ENCODE assay signal across 24 mouse cellular contexts in genomic region chr1:176331344-176331743, GRCm38 (mm10). TPM values are rescaled to one million over a fixed set of nuclear protein-coding genes. Genes with fewer than 3 reads are reported as not detected.
DNase-seq lines count a peak whose midpoint lies in the region; ATAC-seq and TF ChIP-seq lines count a peak whose summit lies in the region.
"Had no signal": no experiment of that assay in that cellular context is flagged by ENCODE, and none has a peak within 500 bp of the region (broad histone marks: within the 10 kb centered on the region; RNA-seq: fewer than 3 reads in every experiment).

No protein-coding gene starts in this region.

- H3K4me3 ChIP-seq in lung, embryonic 14.5 days (ENCODE audit: low read depth, low read length) = no peak overlapping the region
- H3K4me3 ChIP-seq in stomach, postnatal 0 days (ENCODE audit: low read depth, low read length) = no peak overlapping the region
- H3K4me3 ChIP-seq: embryonic facial prominence, embryonic 10.5 days; heart, adult 2 months; heart, embryonic 15.5 days; liver, embryonic 13.5 days; neural tube, embryonic 15.5 days had no signal

- H3K27me3 ChIP-seq in lung, embryonic 14.5 days (ENCODE audit: insufficient read depth, low read length) = no peaks in the 10 kb centered on the region
- no peaks in the 10 kb centered on the region for H3K27me3 ChIP-seq in stomach, postnatal 0 days (ENCODE audit: control insufficient read depth, insufficient read depth, low read length)
- H3K27me3 ChIP-seq: heart, embryonic 15.5 days; liver, embryonic 13.5 days; neural tube, embryonic 15.5 days had no signal

- no peaks in the 10 kb centered on the region for H3K9me3 ChIP-seq in lung, embryonic 14.5 days (ENCODE audit: low read depth, low read length)
- no peaks in the 10 kb centered on the region for H3K9me3 ChIP-seq in stomach, postnatal 0 days (ENCODE audit: control insufficient read depth, low read length)
- H3K9me3 ChIP-seq: embryonic facial prominence, embryonic 10.5 days; heart, embryonic 15.5 days; liver, embryonic 13.5 days; neural tube, embryonic 15.5 days had no signal

- 71% methylated on average over 3 of the region's 3 CpGs for WGBS in lung, embryonic 14.5 days
- WGBS in stomach, postnatal 0 days = 67% methylated on average over 3 of the region's 3 CpGs

- ATAC-seq in lung, embryonic 14.5 days (ENCODE audit: insufficient read depth) = no peak
- ATAC-seq in stomach, postnatal 0 days (ENCODE audit: low FRiP score, low TSS enrichment) = no peak
- ATAC-seq: lung, postnatal 0 days had no signal

- no peak overlapping the region for H3K9ac ChIP-seq in lung, embryonic 14.5 days
- H3K9ac ChIP-seq in stomach, postnatal 0 days (ENCODE audit: low read length) = no peak overlapping the region
- H3K9ac ChIP-seq: heart, embryonic 15.5 days; liver, embryonic 13.5 days; neural tube, embryonic 15.5 days had no signal

- intact Hi-C loops in heart, postnatal 36 days (cut with DNase I) = no loop called here

- H3K4me1 ChIP-seq in lung, embryonic 14.5 days (ENCODE audit: insufficient read depth) = no peaks in the 10 kb centered on the region
- H3K4me1 ChIP-seq in stomach, postnatal 0 days (replicated peaks; ENCODE audit: control insufficient read depth, insufficient read depth) = no peaks in the 10 kb centered on the region
- H3K4me1 ChIP-seq: embryonic facial prominence, embryonic 10.5 days; heart, embryonic 15.5 days; liver, embryonic 13.5 days; neural tube, embryonic 15.5 days had no signal

- peak; percentile 39 for DNase-seq in heart, adult 11 months
- no peak for DNase-seq in heart, postnatal 36 days
- no peak for DNase-seq in lung, embryonic 14.5 days
- no peak for DNase-seq in lung, postnatal 14 days
- DNase-seq in ES-CJ7 (ENCODE audit: low read depth, low spot score) = peak; percentile 53
- no peak for DNase-seq in stomach, postnatal 0 days (ENCODE audit: low spot score)
- DNase-seq in embryo, embryonic 11 days = no peak
- no peak for DNase-seq in right cerebral cortex, postnatal 25 days
- DNase-seq: cerebellum, adult 8-10 months; gastrocnemius, postnatal 10 days; heart, adult 2 months; kidney, adult 2 months; kidney, postnatal 25 days; layer of hippocampus, adult 9-11 months; liver, embryonic 13.5 days; midbrain, embryonic 14.5 days; right cerebral cortex, postnatal 14 days had no signal

- no peak for TF ChIP-seq EP300 in stomach, postnatal 0 days (optimal IDR thresholded peaks at IDR 0.05)

- peak; percentile 31; the same call in 1 of the 2 replicates for TF ChIP-seq CTCF in lung, embryonic 14.5 days (IDR thresholded peaks at IDR 0.05; ENCODE audit: low read depth)
- TF ChIP-seq CTCF in stomach, postnatal 0 days (IDR thresholded peaks at IDR 0.05; ENCODE audit: low read depth) = peak; percentile 24; the same call in 1 of the 2 replicates

- H3K36me3 ChIP-seq in lung, embryonic 14.5 days (ENCODE audit: insufficient read depth) = no peaks in the 10 kb centered on the region
- no peaks in the 10 kb centered on the region for H3K36me3 ChIP-seq in stomach, postnatal 0 days (ENCODE audit: control insufficient read depth, insufficient read depth, low read length)
- H3K36me3 ChIP-seq: embryonic facial prominence, embryonic 10.5 days; G1E; heart, embryonic 15.5 days; liver, embryonic 13.5 days; neural tube, embryonic 15.5 days had no signal

- no peak overlapping the region for H3K27ac ChIP-seq in lung, embryonic 14.5 days (ENCODE audit: low read depth)
- no peak overlapping the region for H3K27ac ChIP-seq in stomach, postnatal 0 days (replicated peaks)
- H3K27ac ChIP-seq: embryonic facial prominence, embryonic 10.5 days; heart, adult 2 months; heart, embryonic 15.5 days; liver, embryonic 13.5 days; neural tube, embryonic 15.5 days had no signal

- no peak overlapping the region for H3K4me2 ChIP-seq in lung, embryonic 14.5 days
- no peak overlapping the region for H3K4me2 ChIP-seq in stomach, postnatal 0 days (replicated peaks; ENCODE audit: low read depth)
- H3K4me2 ChIP-seq: heart, embryonic 15.5 days; liver, embryonic 13.5 days; neural tube, embryonic 15.5 days had no signal

RNA-seq across cellular contexts. Expression of gene Pld5, which starts 56.2 kb away (rescaled TPM):
- total RNA-seq in heart, postnatal 36 days (2021) = under 1 TPM in 1 of 2 experiments, not detected in 1; 0.17 TPM
- 0.26 and 0.30 TPM in 2 replicates for polyA plus RNA-seq in lung, embryonic 14.5 days (2014; fragmentation: Nextera tagmentation; extraction: Ambion mirVana)
- 0.13 and 0.17 TPM in 2 replicates for polyA plus RNA-seq in stomach, postnatal 0 days (2015; fragmentation: Nextera tagmentation; extraction: Ambion mirVana)
- total RNA-seq: hematopoietic stem cell, adult 5-6 weeks; megakaryocyte, adult 5-6 weeks had no signal
- polyA plus RNA-seq: G1E; kidney, adult 2 months had no signal

Comparison
In these comparisons a context has a peak if more than half of its experiments do, and no peak if none do; other contexts are left out.
1. DNase-seq: peak in heart, adult 11 months (single experiment) and ES-CJ7 (single experiment); none in heart, postnatal 36 days (0 of 2), lung, embryonic 14.5 days (single experiment), lung, postnatal 14 days (single experiment), stomach, postnatal 0 days (single experiment), embryo, embryonic 11 days (single experiment) and right cerebral cortex, postnatal 25 days (single experiment).